Mouse (Mus musculus) ES-E14 (cell line): ENCODE data around the gene Gstm2.

Source experiments
- CHD2 ChIP-seq: IDR thresholded peaks from 2 replicates; pipeline ENCODE4 v1.6.1; 2014; ENCODE audit warnings: mild to moderate bottlenecking, low read depth, low read length, inconsistent platforms
- MAFK ChIP-seq: IDR thresholded peaks from 2 replicates; pipeline ENCODE4 v1.6.1; 2014; ENCODE audit warnings: mild to moderate bottlenecking, low read depth, low read length, inconsistent platforms; ENCODE audit not compliant: insufficient read depth
- ZC3H11A ChIP-seq: IDR thresholded peaks from 2 replicates; pipeline ENCODE4 v1.6.1; 2012; ENCODE audit warnings: low read depth, mild to moderate bottlenecking, inconsistent platforms, low read length, borderline replicate concordance

DNA sequence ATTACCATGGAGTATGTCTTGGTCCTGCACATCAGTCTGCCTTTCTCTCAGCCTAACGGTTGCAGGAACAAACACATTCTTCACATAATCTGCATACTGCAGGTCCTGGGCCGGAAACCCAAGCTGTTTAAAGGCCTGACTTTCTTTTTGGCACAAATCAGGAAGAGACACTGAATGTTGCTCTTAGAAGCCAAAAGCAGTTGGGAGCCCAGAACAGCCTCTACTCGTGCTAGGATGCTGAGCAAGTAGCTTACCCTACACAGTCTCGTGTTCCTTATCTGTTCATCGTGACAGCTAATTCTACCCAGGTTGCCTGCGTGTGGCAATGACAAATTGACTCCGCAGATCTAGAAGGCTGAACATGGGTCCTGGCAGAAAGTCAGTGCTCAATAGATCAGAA lies 45.7 kb downstream of the Gstm2 start:
- TF ChIP-seq MAFK (no peak), CHD2 (no peak), ZC3H11A (no peak)
